Mouse (Mus musculus): Measurements from ENCODE around the gene Srd5a3.

Gene Srd5a3

GRCm38 (mm10) chr5:76153430-76153829 lies 13.4 kb downstream of the Srd5a3 start:
- no peak for DNase-seq

- peak; percentile 17 for DNase-seq
Measured at GRCm38 (mm10) chr5:76154434-76155165, 14.5 kb downstream of the Srd5a3 start.

- no peak for DNase-seq
Measured at GRCm38 (mm10) chr5:76159555-76159954, 19.5 kb downstream of the Srd5a3 start.

- DNase-seq = no peak
Measured at GRCm38 (mm10) chr5:76160086-76160485, 20.0 kb downstream of the Srd5a3 start.

GRCm38 (mm10) chr5:76161491-76161890 lies 21.4 kb downstream of the Srd5a3 start:
- DNase-seq = no peak

GRCm38 (mm10) chr5:76162926-76163325 lies 22.9 kb downstream of the Srd5a3 start:
- DNase-seq = no peak

GRCm38 (mm10) chr5:76163828-76164390 lies 23.8 kb downstream of the Srd5a3 start:
- DNase-seq = no peak

- no peak for DNase-seq
Measured at GRCm38 (mm10) chr5:76164827-76165226, 24.8 kb downstream of the Srd5a3 start.

- DNase-seq = no peak
Measured at GRCm38 (mm10) chr5:76170522-76170921, 30.5 kb downstream of the Srd5a3 start.

GRCm38 (mm10) chr5:76171039-76171438 lies 31.0 kb downstream of the Srd5a3 start:
- DNase-seq = no peak

GRCm38 (mm10) chr5:76175051-76175450 lies 35.0 kb downstream of the Srd5a3 start:
- DNase-seq = no peak

- DNase-seq = no peak
Measured at GRCm38 (mm10) chr5:76176411-76176810, 36.3 kb downstream of the Srd5a3 start.

- DNase-seq = no peak
Measured at GRCm38 (mm10) chr5:76176841-76177240, 36.8 kb downstream of the Srd5a3 start.

- no peak for DNase-seq
Measured at GRCm38 (mm10) chr5:76177664-76178063, 37.6 kb downstream of the Srd5a3 start.

GRCm38 (mm10) chr5:76179171-76179570 lies 39.1 kb downstream of the Srd5a3 start:
- DNase-seq = no peak

- no peak for DNase-seq
Measured at GRCm38 (mm10) chr5:76179791-76180190, 39.7 kb downstream of the Srd5a3 start.

- DNase-seq = no peak
Measured at GRCm38 (mm10) chr5:76182326-76182725, 42.3 kb downstream of the Srd5a3 start.

- DNase-seq = no peak
Measured at GRCm38 (mm10) chr5:76183043-76183749, 43.1 kb downstream of the Srd5a3 start.

GRCm38 (mm10) chr5:76183750-76184261 lies 43.7 kb downstream of the Srd5a3 start, which contains the start of gene Tmem165:
Gene Tmem165 (plus strand): TSS chr5:76183880.
- DNase-seq = peak; percentile 94

GRCm38 (mm10) chr5:76184286-76185080 lies 44.4 kb downstream of the Srd5a3 start:
- DNase-seq = peak; percentile 51

GRCm38 (mm10) chr5:76187885-76188284 lies 47.8 kb downstream of the Srd5a3 start:
- no peak for DNase-seq

GRCm38 (mm10) chr5:76190609-76191008 lies 50.5 kb downstream of the Srd5a3 start:
- no peak for DNase-seq

GRCm38 (mm10) chr5:76193075-76193474 lies 53.0 kb downstream of the Srd5a3 start:
- no peak for DNase-seq

Measured in kidney, adult 9 months (tissue).